Mouse (Mus musculus) kidney, adult 18-20 months (tissue): ENCODE measurements around the gene Slc30a3.
"Not testable (repeated sequence)": the region's sequence is repeated elsewhere in the genome, so short reads cannot be mapped to it uniquely, and the experiment has no call there.

Experiments used
- DNase-seq: peaks from one replicate; pipeline ENCODE4 v3.0.0; 2021

Slc30a3 gene

DNA sequence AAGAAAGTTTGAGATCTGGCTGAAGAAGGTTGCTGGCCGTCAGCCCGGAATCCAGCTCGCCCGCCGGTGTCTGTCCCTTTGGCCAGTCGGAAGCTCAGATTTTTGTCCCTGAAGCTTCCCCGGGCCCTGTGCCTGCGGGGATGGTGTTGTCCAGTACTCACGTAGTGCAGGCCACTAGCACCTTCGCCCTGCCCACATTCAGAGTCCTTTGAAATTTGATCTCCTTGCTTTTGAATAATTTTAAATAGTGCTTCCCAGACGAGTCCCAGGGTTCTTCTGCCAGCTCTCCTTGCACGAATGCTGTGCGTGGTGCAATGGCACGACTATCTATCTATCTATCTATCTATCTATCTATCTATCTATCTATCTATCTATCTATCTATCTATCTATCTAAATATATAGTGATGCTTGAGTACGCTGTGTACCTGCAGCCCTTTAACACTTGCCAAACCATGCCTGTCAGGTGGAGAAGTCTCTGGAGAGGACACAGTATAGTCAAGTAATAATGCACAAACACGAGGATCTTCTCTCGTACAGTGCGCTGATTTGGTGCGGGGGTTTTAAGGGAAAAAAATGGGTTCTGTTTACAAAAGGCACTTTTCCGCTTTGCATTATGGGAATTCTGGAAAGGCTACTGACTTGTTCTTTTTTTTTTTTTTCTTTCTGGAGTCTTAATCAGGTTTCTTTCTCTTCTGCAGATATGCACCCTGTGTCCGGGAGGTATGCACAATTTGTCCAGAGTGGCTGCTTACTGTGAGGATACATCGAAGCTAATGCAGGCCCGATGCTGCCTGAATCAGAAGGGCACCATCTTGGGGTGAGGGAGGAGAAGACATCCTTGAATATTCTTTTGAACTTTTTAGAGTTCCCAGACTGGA is 59.0 kb downstream of the Slc30a3 start, which contains the start of gene Slc5a6:
Gene Slc5a6 (minus strand): TSS at position 162 of the 879 bp plus-strand sequence.
- DNase-seq: peak; percentile 44

DNA sequence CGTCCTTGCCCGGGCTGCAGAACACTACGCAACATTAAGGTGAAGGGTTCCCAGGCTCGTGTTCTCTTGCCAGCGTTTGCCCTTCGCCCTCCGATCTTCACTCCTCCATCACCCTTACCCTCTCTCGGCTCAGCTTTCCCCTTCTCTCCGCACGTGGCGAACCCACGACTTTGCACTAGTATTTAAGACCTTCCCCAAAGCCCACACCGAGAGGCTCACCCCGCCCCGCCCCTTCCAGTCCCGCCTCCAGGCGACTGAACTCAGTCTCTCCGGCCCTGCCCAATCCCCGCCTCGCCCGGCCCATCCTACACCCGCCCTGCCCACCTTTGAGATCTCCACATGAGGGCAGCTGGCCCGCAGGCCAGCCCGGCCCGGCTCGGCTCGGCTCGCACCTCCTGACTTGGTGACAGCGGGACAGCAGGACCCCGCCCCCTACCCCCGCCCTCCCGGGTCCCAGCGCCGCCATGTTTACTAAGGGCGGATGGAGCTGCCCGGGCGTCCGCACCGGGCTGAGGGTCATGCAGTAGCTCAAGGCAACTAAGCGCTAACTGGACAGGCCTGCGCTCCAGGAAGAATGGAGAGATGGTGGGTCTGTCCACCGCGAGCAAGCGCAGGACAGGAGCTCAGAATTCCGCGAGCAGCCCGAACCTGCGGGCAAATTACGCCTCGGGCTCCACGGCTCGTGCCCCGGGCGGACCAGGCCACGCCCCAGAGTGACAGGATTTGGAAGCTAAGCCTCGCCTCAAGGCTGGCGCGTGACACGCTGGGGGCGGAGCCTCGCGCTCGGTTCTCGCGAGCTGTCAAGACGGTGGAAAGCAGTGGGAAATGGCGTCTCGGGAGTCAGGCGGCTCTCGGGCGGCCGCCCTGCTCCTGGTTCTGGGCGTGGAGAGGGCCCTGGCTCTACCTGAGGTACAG is 59.9 kb downstream of the Slc30a3 start, which contains the start of gene Atraid:
Gene Atraid (plus strand): TSS at position 465 of the 915 bp plus-strand sequence.
- DNase-seq: peak; percentile 100

DNA sequence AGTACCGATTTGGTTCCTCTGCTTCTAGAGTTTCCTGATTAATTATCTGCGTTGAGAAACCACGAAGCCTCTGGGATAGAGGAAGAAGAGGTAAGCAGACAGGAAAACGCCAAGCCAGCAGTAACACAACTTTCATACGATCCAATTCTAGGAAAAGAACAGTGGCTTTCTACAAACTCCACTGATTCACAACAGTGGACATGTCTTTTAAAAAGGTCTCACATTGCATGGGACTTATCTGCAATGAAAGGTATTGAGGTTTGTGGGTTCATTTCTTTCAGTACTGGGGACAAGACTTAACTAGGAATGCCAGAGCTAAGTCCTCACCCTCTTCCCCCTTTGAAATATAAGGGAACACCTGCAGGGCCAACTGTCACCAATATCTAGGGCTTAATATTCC is 61.0 kb downstream of the Slc30a3 start:
- no peak for DNase-seq

DNA sequence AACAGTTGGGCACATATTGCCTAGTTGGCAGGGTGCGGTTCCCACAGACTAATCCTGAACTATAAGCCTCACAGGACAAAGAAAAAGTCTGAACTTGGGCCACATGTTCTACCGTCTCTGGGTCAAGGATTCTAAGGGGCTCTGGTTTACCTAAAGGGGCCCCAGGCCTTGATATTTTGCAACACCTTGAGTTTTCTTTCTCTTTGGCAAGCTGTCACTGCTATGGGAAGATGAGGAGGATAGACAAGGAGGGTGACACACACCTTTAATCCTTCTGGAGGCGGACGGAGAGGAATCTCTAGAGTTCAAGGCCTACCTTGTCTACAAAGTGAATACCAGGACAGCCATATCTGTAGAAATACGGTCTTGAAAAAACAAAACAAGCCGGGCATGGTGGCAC is 61.6 kb downstream of the Slc30a3 start:
- no peak for DNase-seq

- DNase-seq: peak; percentile 31
Observed at GRCm38 (mm10) chr5:31038171-31038845, 69.7 kb downstream of the Slc30a3 start.

- not testable (repeated sequence) for DNase-seq
Observed at GRCm38 (mm10) chr5:31036556-31036955, 71.5 kb downstream of the Slc30a3 start.
